In the genomic region with DNA sequence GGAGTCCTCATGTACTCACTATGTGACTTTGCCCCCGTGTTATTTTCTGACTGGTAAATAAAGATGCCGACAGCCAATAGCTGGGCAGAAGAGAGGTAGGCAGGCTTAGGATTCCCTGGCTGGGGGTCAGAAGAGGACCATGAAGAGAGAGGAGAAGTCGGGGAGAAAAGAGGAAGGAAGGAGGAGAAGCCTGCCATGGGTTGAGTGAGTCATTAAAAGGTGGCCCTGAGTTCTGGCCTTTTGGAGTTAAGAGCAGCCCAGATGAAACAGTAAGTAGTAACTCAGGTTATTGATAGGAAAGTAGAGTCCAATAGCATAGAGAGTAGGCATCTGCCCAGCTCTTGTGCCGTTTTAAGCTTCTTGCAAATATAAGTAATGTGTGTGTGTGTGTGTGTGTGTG, we compare ENCODE assay signal across 18 mouse cellular contexts. TPM values are rescaled to one million over a fixed set of nuclear protein-coding genes. Genes with fewer than 3 reads are reported as not detected.
"Had no signal": no experiment of that assay in that cellular context is flagged by ENCODE, and none has a peak within 500 bp of the region (broad histone marks: within the 10 kb centered on the region; RNA-seq: fewer than 3 reads in every experiment).

No protein-coding gene starts in this region.

- H3K9me3 ChIP-seq: kidney, embryonic 15.5 days; limb, embryonic 12.5 days; liver, embryonic 13.5 days; lung, embryonic 15.5 days; midbrain, embryonic 15.5 days; neural tube, embryonic 13.5 days had no signal

- H3K4me3 ChIP-seq: kidney, embryonic 15.5 days; limb, embryonic 12.5 days; liver, embryonic 13.5 days; lung, embryonic 15.5 days; midbrain, embryonic 15.5 days; neural tube, embryonic 13.5 days had no signal

- DNase-seq: kidney, postnatal 25 days; liver; liver, embryonic 13.5 days; liver, postnatal 0 days; lung, postnatal 14 days; retina, postnatal 1 day; right cerebral cortex, postnatal 4 days; spleen, adult 18-20 months; thymus, adult 18-20 months; thymus, postnatal 4 days had no signal

- H3K27me3 ChIP-seq: kidney, embryonic 15.5 days; limb, embryonic 12.5 days; liver, embryonic 13.5 days; lung, embryonic 15.5 days; midbrain, embryonic 15.5 days; neural tube, embryonic 13.5 days had no signal

- H3K4me1 ChIP-seq: kidney, embryonic 15.5 days; limb, embryonic 12.5 days; liver, embryonic 13.5 days; lung, embryonic 15.5 days; midbrain, embryonic 15.5 days; neural tube, embryonic 13.5 days had no signal

- ATAC-seq: intestine, postnatal 0 days; liver, postnatal 0 days; midbrain, embryonic 15.5 days had no signal

RNA-seq across cellular contexts. Expression of gene C1qtnf2, which starts 22.8 kb away (rescaled TPM):
- total RNA-seq: monocyte, adult 5-6 weeks had no signal
- polyA plus RNA-seq: macrophage had no signal
